Mouse (Mus musculus): ENCODE measurements at regions not wholly inside any gene's neighbourhood (a gene's known extent, or its start where the extent isn't known, plus 50 kb on each side); places are given as distances from the start of the nearest gene placed in this dataset.

DNA sequence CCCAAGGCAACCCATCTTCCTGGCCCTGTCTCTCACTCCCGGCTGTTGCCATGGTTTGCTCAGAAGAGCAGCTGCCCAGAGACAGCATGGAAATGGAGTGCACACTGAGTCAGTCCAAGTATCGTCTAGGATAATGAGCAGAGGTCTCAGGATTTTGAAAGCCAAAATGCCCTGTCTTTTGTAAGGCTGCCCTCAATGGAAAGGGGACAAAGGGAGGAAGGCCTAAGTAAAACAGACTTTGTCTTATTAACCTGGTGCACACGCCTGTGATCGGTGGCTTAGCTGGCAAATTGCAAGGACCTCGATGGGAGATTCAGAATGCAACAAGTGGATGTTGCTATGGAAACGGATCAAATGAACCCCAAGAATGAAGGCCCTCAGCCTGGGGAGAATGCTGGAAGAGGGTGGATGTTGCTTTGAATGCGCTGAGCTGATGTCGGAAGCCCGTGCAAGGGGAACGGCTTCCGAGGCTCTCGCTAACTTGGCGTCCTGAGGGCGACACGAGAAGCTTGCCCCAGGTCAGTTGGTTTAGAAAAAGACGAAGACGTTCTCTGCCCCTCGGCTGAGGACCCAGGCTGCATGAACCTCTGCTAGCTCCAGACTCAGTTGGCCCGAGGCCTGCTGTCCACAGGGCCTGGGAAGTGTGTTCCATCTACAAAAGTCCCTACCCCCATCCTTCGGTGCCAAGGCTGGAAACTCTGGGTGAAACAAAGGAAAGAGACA, 107.8 kb upstream of the Nebl start:
- TF ChIP-seq POLR2A (IDR thresholded peaks at IDR 0.05; ENCODE audit: borderline replicate concordance, extremely low read depth, insufficient read depth, insufficient read length, poor library complexity, severe bottlenecking): no peak
- no peak for TF ChIP-seq CTCF (IDR thresholded peaks at IDR 0.05; ENCODE audit: borderline replicate concordance, extremely low read depth, insufficient read depth, insufficient read length)
